8 mouse cellular contexts compared by ENCODE assay signal in the genomic region with DNA sequence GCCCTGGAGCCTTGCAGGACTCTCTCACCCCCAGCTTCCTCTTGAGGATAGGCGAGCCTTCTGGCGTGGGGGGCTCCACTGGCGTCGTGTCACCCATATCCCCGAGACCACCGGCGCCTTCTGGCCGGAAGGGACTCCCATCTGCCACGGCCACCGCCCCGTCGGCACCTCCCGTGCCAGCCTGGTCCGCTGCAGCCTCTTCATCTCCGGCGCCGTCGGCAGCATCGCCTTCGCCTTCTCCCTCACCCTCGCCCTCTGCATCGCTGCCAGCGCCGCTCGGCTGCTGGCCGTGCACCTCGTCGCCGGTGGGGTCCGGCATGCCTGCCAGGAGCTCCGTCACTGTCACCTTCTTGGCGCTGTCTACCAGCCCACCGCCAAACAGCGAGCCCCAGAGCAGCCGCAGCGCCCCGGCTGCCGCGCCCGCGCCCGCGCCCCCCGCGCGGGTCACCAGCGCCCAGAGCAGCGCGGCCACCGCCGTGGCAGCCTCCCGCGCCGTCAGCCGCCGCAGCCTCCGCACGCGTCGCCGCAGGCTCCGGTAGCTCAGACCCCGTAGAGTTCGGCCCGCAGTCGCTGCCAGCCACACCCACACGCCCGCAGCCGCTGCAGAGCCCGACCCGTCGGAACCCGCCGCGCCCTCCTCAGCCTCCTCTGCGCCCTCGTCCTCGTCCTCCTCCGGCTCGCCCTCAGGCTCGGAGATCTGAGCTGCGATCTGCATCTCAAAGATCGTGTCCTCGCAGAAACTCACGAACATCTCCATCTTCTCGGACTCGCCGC. TPM values are rescaled to one million over a fixed set of nuclear protein-coding genes. Genes with fewer than 3 reads are reported as not detected.
DNase-seq lines count a peak whose midpoint lies in the region; ATAC-seq and TF ChIP-seq lines count a peak whose summit lies in the region.

No protein-coding gene starts in this region.

- H3K27ac ChIP-seq in gastrocnemius, adult 2 months, result no peak overlapping the region
- H3K27ac ChIP-seq in forebrain, embryonic 15.5 days (replicated peaks), result no peak overlapping the region
- H3K27ac ChIP-seq in midbrain, embryonic 10.5 days (replicated peaks), result peak overlapping the region; percentile 15; the same call in 1 of the 2 replicates

- peak overlapping the region; percentile 68 for H3K4me2 ChIP-seq in forebrain, embryonic 15.5 days (replicated peaks)

- H3K9me3 ChIP-seq in E14TG2a.4 (ENCODE audit: low read length), result peaks cover 8% of the 10 kb centered on the region
- 0 out of 2 replicates have a peak, but pooled peaks cover 4% of the 10 kb centered on the region for H3K9me3 ChIP-seq in forebrain, embryonic 15.5 days
- H3K9me3 ChIP-seq in midbrain, embryonic 10.5 days (replicated peaks), result peaks cover 10% of the 10 kb centered on the region

- peaks cover 53% of the 10 kb centered on the region for H3K4me1 ChIP-seq in E14TG2a.4 (replicated peaks; ENCODE audit: low read depth, low read length)
- H3K4me1 ChIP-seq in forebrain, embryonic 15.5 days, result peaks cover 8% of the 10 kb centered on the region
- H3K4me1 ChIP-seq in midbrain, embryonic 10.5 days, result peaks cover 12% of the 10 kb centered on the region

- H3K27me3 ChIP-seq in E14TG2a.4 (ENCODE audit: insufficient read depth, low read length), result peaks cover 44% of the 10 kb centered on the region
- H3K27me3 ChIP-seq in forebrain, embryonic 15.5 days, result peaks cover 30% of the 10 kb centered on the region
- peaks cover 53% of the 10 kb centered on the region for H3K27me3 ChIP-seq in midbrain, embryonic 10.5 days (ENCODE audit: low read depth, poor library complexity, severe bottlenecking)

- intact Hi-C loops in gastrocnemius, adult 2 months (cut with DNase I), result no loop called here
- intact Hi-C loops in gastrocnemius, postnatal 36 days (cut with DNase I), result no loop called here

- DNase-seq in gastrocnemius, adult 2 months, result no peak
- DNase-seq in gastrocnemius, postnatal 10 days, result no peak
- peak; percentile 34 for DNase-seq in midbrain, embryonic 10.5 days (ENCODE audit: low spot score)
- no peak for DNase-seq in ovary, adult 18-20 months (ENCODE audit: low spot score)
- no peak for DNase-seq in adrenal gland, adult 2 months
- DNase-seq in gastrocnemius, postnatal 36 days, result no peak

- TF ChIP-seq CTCF in gastrocnemius, adult 2 months (IDR thresholded peaks at IDR 0.05), result no peak
- no peak for TF ChIP-seq CTCF in E14TG2a.4 (conservative IDR thresholded peaks at IDR 0.05; ENCODE audit: low read length)

- WGBS in forebrain, embryonic 15.5 days, result 3% methylated on average over 80 of the region's 88 CpGs
- 5% methylated on average over 86 of the region's 88 CpGs for WGBS in midbrain, embryonic 10.5 days

- peak overlapping the region; percentile 40 for H3K4me3 ChIP-seq in gastrocnemius, adult 2 months
- H3K4me3 ChIP-seq in E14TG2a.4 (replicated peaks; ENCODE audit: low read length), result peak overlapping the region; percentile 74
- peak overlapping the region; percentile 42 for H3K4me3 ChIP-seq in forebrain, embryonic 15.5 days
- peak overlapping the region; percentile 48 for H3K4me3 ChIP-seq in midbrain, embryonic 10.5 days

- peak overlapping the region; percentile 31 for H3K9ac ChIP-seq in forebrain, embryonic 15.5 days (replicated peaks)

- ATAC-seq in forebrain, embryonic 15.5 days (replicated peaks), result no peak

- H3K36me3 ChIP-seq in E14TG2a.4 (ENCODE audit: insufficient read depth, low read length), result peaks cover 5% of the 10 kb centered on the region; the same call in 1 of the 2 replicates
- no peaks in the 10 kb centered on the region for H3K36me3 ChIP-seq in forebrain, embryonic 15.5 days
- H3K36me3 ChIP-seq in midbrain, embryonic 10.5 days, result no peaks in the 10 kb centered on the region

RNA-seq across cellular contexts. Expression of a gene that starts 37.8 kb away (rescaled TPM):
- under 1 TPM; 0.25 to 0.33 TPM for total RNA-seq in gastrocnemius, adult 2 months (2021)
- under 1 TPM; 0.66 to 0.93 TPM for total RNA-seq in gastrocnemius, postnatal 10 days (2021)
- polyA plus RNA-seq in forebrain, embryonic 15.5 days (2015; fragmentation: Nextera tagmentation; extraction: Ambion mirVana), result 5.5 and 7.7 TPM in 2 replicates
- polyA plus RNA-seq in midbrain, embryonic 10.5 days (2016; fragmentation: Nextera tagmentation; extraction: Ambion mirVana), result 7.9 and 11.4 TPM in 2 replicates
- total RNA-seq in adrenal gland, adult 2 months (2021), result 1 to 10 TPM in 1 of 2 experiments, under 1 TPM in 1; 0.37 to 1.3 TPM
- polyA plus RNA-seq in adrenal gland, adult 2 months (2012; rRNA removed), result 2.2 TPM in 2 replicates
- total RNA-seq in gastrocnemius, postnatal 36 days (2021), result under 1 TPM; 0.27 to 0.46 TPM

RNA-seq across cellular contexts. Expression of a gene that starts 38.0 kb away (rescaled TPM):
- 100 to 1,000 TPM; 122 to 141 TPM for total RNA-seq in gastrocnemius, adult 2 months (2021)
- total RNA-seq in gastrocnemius, postnatal 10 days (2021), result 100 to 1,000 TPM; 169 to 174 TPM
- polyA plus RNA-seq in forebrain, embryonic 15.5 days (2015; fragmentation: Nextera tagmentation; extraction: Ambion mirVana), result 303 and 307 TPM in 2 replicates
- polyA plus RNA-seq in midbrain, embryonic 10.5 days (2016; fragmentation: Nextera tagmentation; extraction: Ambion mirVana), result 402 and 429 TPM in 2 replicates
- 100 to 1,000 TPM; 259 to 280 TPM for total RNA-seq in adrenal gland, adult 2 months (2021)
- 118 and 138 TPM in 2 replicates for polyA plus RNA-seq in adrenal gland, adult 2 months (2012; rRNA removed)
- total RNA-seq in gastrocnemius, postnatal 36 days (2021), result 100 to 1,000 TPM; 119 to 125 TPM

RNA-seq across cellular contexts. Expression of a gene that starts 57.5 kb away (rescaled TPM):
- total RNA-seq in gastrocnemius, adult 2 months (2021), result 10 to 100 TPM; 27.1 to 40.2 TPM
- 100 to 1,000 TPM in 1 of 2 experiments, 10 to 100 TPM in 1; 90.2 to 120 TPM for total RNA-seq in gastrocnemius, postnatal 10 days (2021)
- 134 TPM in 2 replicates for polyA plus RNA-seq in forebrain, embryonic 15.5 days (2015; fragmentation: Nextera tagmentation; extraction: Ambion mirVana)
- 236 and 239 TPM in 2 replicates for polyA plus RNA-seq in midbrain, embryonic 10.5 days (2016; fragmentation: Nextera tagmentation; extraction: Ambion mirVana)
- 100 to 1,000 TPM; 247 to 264 TPM for total RNA-seq in adrenal gland, adult 2 months (2021)
- polyA plus RNA-seq in adrenal gland, adult 2 months (2012; rRNA removed), result 301 and 316 TPM in 2 replicates
- 10 to 100 TPM; 31.6 to 35.1 TPM for total RNA-seq in gastrocnemius, postnatal 36 days (2021)
